Mouse (Mus musculus): ENCODE data around the gene Yipf3. TPM values are rescaled to one million over a fixed set of nuclear protein-coding genes. Genes with fewer than 3 reads are reported as not detected.

The Yipf3 gene
- polyA plus RNA-seq (2014; fragmentation: Nextera tagmentation; extraction: Ambion mirVana): 91.2 and 102 TPM in 2 replicates

GRCm38 (mm10) chr17:46247512-46248188 lies at the start of gene Yipf3, which contains the start of gene Polr1c:
Gene Yipf3 (plus strand): TSS chr17:46248080.
Gene Polr1c (minus strand): TSS chr17:46248054.
- H3K4me2 ChIP-seq: peak within 1 kb of the TSS; percentile 89
- peak within 1 kb of the TSS; percentile 91 for H3K9ac ChIP-seq
- no peaks in the 10 kb centered on the region for H3K9me3 ChIP-seq (ENCODE audit: low read depth, low read length)
- under 1% methylated on average over 53 of the region's 53 CpGs for WGBS
- H3K27me3 ChIP-seq (ENCODE audit: insufficient read depth, low read length): no peaks in the 10 kb centered on the region
- ATAC-seq (ENCODE audit: insufficient read depth): peak; percentile 91
- peak within 1 kb of the TSS; percentile 96 for H3K4me3 ChIP-seq (ENCODE audit: low read depth, low read length)
- peaks cover 78% of the 10 kb centered on the region for H3K36me3 ChIP-seq (ENCODE audit: insufficient read depth)
- H3K4me1 ChIP-seq (ENCODE audit: insufficient read depth): peaks cover 6% of the 10 kb centered on the region; the same call in 1 of the 2 replicates
- DNase-seq: peak; percentile 99
- TF ChIP-seq CTCF (IDR thresholded peaks at IDR 0.05; ENCODE audit: low read depth): no peak
- peak within 1 kb of the TSS; percentile 69 for H3K27ac ChIP-seq (ENCODE audit: low read depth)

- Histone ChIP-seq H3K27ac (ENCODE audit: low read depth) (no peak overlapping the region), H3K4me2 (peak overlapping the region; percentile 78), H3K4me3 (ENCODE audit: low read depth, low read length) (peak overlapping the region; percentile 97), H3K27me3 (ENCODE audit: insufficient read depth, low read length) (no peaks in the 10 kb centered on the region), H3K9ac (peak overlapping the region; percentile 75; the same call in 1 of the 2 replicates), H3K4me1 (ENCODE audit: insufficient read depth) (peaks cover 5% of the 10 kb centered on the region; the same call in 1 of the 2 replicates), H3K36me3 (ENCODE audit: insufficient read depth) (peaks cover 47% of the 10 kb centered on the region), H3K9me3 (ENCODE audit: low read depth, low read length) (no peaks in the 10 kb centered on the region)
- TF ChIP-seq CTCF (IDR thresholded peaks at IDR 0.05; ENCODE audit: low read depth): no peak
- DNase-seq: peak; percentile 40
- ATAC-seq (ENCODE audit: insufficient read depth): no peak
- WGBS: 43% methylated on average over 6 of the region's 6 CpGs
Measured at GRCm38 (mm10) chr17:46201151-46201550, 46.7 kb upstream of the Yipf3 start.

DNA sequence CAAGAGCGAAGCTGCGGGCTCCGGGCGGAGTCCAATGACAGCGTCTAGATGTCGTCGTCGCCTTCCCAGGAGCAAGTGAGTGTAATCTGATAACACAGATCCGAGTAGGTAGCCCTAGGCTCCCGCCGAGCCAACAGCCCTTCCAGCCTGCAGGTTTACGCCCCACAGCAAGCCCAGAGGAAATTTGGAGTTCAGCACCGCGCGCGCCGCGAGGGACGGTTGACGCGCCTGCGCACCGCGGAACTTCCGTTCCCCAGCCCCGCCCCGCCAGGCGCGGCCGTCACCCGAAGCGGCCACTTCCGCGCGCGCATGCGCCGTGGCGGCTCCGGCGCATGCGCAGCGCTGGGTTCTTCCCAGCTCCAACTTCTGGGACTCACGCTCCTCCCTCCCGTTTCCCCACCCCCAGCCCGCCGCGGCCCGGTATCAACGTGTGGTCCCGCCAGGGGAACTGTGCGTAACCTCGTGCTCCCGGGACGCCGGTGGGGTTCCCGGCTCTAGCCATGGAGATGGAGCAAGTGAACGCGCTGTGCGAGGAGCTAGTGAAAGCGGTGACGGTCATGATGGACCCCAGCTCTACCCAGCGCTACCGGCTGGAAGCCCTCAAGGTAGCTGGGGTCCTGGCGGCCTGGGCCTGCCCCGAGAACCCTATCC lies 45.3 kb upstream of the Yipf3 start, which contains the start of the genes Polh and Xpo5:
Gene Polh, minus strand, starts transcription at position 225 of the 651 bp plus-strand sequence.
Gene Xpo5, plus strand, starts transcription at position 362 of the 651 bp plus-strand sequence.
- ATAC-seq (ENCODE audit: insufficient read depth) (peak; percentile 96), DNase-seq (peak; percentile 98)
- Histone ChIP-seq H3K9ac (peak within 1 kb of the TSS; percentile 85), H3K27me3 (ENCODE audit: insufficient read depth, low read length) (no peaks in the 10 kb centered on the region), H3K36me3 (ENCODE audit: insufficient read depth) (peaks cover 47% of the 10 kb centered on the region), H3K4me2 (peak within 1 kb of the TSS; percentile 78), H3K4me1 (ENCODE audit: insufficient read depth) (peaks cover 5% of the 10 kb centered on the region; the same call in 1 of the 2 replicates), H3K4me3 (ENCODE audit: low read depth, low read length) (peak within 1 kb of the TSS; percentile 97), H3K9me3 (ENCODE audit: low read depth, low read length) (no peaks in the 10 kb centered on the region), H3K27ac (ENCODE audit: low read depth) (peak within 1 kb of the TSS; percentile 90)
- WGBS: under 1% methylated on average over 66 of the region's 66 CpGs
- TF ChIP-seq CTCF (IDR thresholded peaks at IDR 0.05; ENCODE audit: low read depth): no peak

DNA sequence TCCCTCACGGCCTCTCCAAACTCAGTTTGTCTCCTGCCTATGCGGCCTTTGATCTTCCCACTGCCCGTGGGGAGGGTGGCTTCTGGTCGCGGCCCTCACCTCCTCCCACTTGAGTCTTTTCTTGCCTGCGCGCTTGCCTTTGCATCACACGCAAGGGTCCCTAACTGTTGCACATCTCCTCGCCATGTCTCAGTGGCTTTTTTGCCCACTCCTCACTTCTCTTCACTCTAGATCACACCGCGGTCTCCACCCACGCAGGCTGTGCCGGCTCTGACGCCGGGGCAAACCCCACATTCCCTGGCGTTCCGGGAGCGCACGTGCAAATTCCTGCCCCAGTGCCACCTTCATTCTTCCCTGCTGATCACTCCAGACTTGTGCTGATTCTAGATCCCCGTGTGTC lies 44.8 kb upstream of the Yipf3 start:
- peak; percentile 46 for DNase-seq
- H3K9me3 ChIP-seq (ENCODE audit: low read depth, low read length): no peaks in the 10 kb centered on the region
- H3K4me2 ChIP-seq: peak overlapping the region; percentile 78
- TF ChIP-seq CTCF (IDR thresholded peaks at IDR 0.05; ENCODE audit: low read depth): no peak
- H3K9ac ChIP-seq: peak overlapping the region; percentile 85
- H3K27me3 ChIP-seq (ENCODE audit: insufficient read depth, low read length): no peaks in the 10 kb centered on the region
- peaks cover 47% of the 10 kb centered on the region for H3K36me3 ChIP-seq (ENCODE audit: insufficient read depth)
- H3K4me3 ChIP-seq (ENCODE audit: low read depth, low read length): peak overlapping the region; percentile 97
- WGBS: under 1% methylated on average over 20 of the region's 20 CpGs
- peak overlapping the region; percentile 90 for H3K27ac ChIP-seq (ENCODE audit: low read depth)
- no peak for ATAC-seq (ENCODE audit: insufficient read depth)
- peaks cover 5% of the 10 kb centered on the region; the same call in 1 of the 2 replicates for H3K4me1 ChIP-seq (ENCODE audit: insufficient read depth)

GRCm38 (mm10) chr17:46206676-46207075 lies 41.2 kb upstream of the Yipf3 start:
- H3K36me3 ChIP-seq (ENCODE audit: insufficient read depth): peaks cover 67% of the 10 kb centered on the region
- H3K4me2 ChIP-seq: no peak overlapping the region
- no peaks in the 10 kb centered on the region for H3K27me3 ChIP-seq (ENCODE audit: insufficient read depth, low read length)
- DNase-seq (no peak), ATAC-seq (ENCODE audit: insufficient read depth) (no peak)
- H3K9ac ChIP-seq: no peak overlapping the region
- no peak overlapping the region for H3K27ac ChIP-seq (ENCODE audit: low read depth)
- H3K4me3 ChIP-seq (ENCODE audit: low read depth, low read length): no peak overlapping the region
- H3K4me1 ChIP-seq (ENCODE audit: insufficient read depth): peaks cover 2% of the 10 kb centered on the region; the same call in 1 of the 2 replicates
- no peak for TF ChIP-seq CTCF (IDR thresholded peaks at IDR 0.05; ENCODE audit: low read depth)
- no peaks in the 10 kb centered on the region for H3K9me3 ChIP-seq (ENCODE audit: low read depth, low read length)

DNA sequence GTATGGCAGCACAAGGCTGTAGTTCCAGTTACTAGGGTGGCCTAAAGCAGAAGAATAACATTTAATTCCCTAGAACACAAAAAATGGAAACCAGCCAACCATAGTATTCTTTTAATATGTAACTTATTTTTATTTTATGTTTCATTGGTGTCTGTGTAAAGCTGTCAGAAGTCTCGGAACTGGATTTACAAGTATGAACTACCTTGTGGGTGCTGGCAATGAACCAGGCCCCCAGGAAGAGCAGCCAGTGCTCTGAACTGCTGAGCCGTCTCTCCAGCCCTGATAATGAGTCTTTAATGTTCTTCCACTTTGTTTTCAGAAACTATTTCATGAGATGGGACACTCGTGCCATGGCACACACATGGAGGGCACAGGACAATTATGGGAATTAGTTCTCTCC lies 37.3 kb upstream of the Yipf3 start:
- Histone ChIP-seq H3K9me3 (ENCODE audit: low read depth, low read length) (no peaks in the 10 kb centered on the region), H3K4me3 (ENCODE audit: low read depth, low read length) (no peak overlapping the region), H3K4me1 (ENCODE audit: insufficient read depth) (no peaks in the 10 kb centered on the region), H3K4me2 (no peak overlapping the region), H3K27me3 (ENCODE audit: insufficient read depth, low read length) (no peaks in the 10 kb centered on the region), H3K36me3 (ENCODE audit: insufficient read depth) (peaks cover 95% of the 10 kb centered on the region), H3K9ac (no peak overlapping the region), H3K27ac (ENCODE audit: low read depth) (no peak overlapping the region)
- no peak for ATAC-seq (ENCODE audit: insufficient read depth)
- no peak for TF ChIP-seq CTCF (IDR thresholded peaks at IDR 0.05; ENCODE audit: low read depth)
- no peak for DNase-seq
- WGBS: 86% methylated on average over 3 of the region's 3 CpGs

DNA sequence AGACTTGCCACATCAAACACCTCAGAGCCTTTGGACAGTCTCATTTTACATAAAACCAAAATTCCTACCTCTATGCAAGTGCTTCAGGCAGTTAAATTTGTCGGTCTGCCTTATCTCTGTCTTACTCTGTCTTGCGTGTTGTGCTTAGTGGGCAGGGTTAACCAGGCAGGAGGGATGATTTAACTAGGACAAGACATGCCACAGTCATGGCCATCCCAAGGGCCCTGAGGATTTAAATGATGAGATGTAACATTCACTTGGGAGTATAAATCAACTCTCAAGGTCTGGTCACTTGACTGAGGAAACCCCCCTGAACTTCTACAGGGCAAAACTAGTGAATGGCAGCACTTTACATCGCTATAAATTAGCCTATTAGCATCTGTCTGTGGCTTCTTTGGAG lies 26.3 kb upstream of the Yipf3 start:
- Histone ChIP-seq H3K9me3 (ENCODE audit: low read depth, low read length) (no peaks in the 10 kb centered on the region), H3K4me2 (no peak overlapping the region), H3K4me3 (ENCODE audit: low read depth, low read length) (no peak overlapping the region), H3K36me3 (ENCODE audit: insufficient read depth) (peaks cover 98% of the 10 kb centered on the region), H3K4me1 (ENCODE audit: insufficient read depth) (no peaks in the 10 kb centered on the region), H3K9ac (no peak overlapping the region), H3K27me3 (ENCODE audit: insufficient read depth, low read length) (no peaks in the 10 kb centered on the region), H3K27ac (ENCODE audit: low read depth) (no peak overlapping the region)
- no peak for TF ChIP-seq CTCF (IDR thresholded peaks at IDR 0.05; ENCODE audit: low read depth)
- DNase-seq: no peak
- WGBS: 87% methylated on average over 3 of the region's 3 CpGs
- ATAC-seq (ENCODE audit: insufficient read depth): no peak

Measured in lung, embryonic 14.5 days (tissue).